Mouse (Mus musculus): ENCODE results near the gene Tcf15. TPM values are rescaled to one million over a fixed set of nuclear protein-coding genes. Genes with fewer than 3 reads are reported as not detected.
A peak's percentile ranks its signal among the peaks of the same experiment; 100 is the strongest.

Gene Tcf15
- polyA plus RNA-seq, 1 experiment from 2014 or later: 13.5 TPM

DNA sequence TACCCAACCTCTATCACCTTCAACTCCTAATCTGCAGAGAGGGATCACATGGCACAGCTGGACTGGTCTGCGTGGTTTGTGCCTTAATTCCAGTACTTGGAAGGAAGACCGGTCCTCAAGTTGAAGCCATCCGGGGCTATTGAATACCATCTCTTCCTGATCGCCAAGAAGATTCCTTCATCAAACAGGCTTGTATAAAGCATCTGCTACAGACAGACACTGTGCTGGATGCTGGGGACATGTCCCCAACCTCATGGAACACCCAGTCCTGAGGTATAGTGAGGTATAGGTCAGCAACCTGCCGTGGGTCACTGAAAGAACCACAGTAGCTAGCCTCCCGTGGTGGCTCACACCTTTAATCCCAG lies 34.4 kb downstream of the Tcf15 start:
- no peak for ATAC-seq (replicated peaks; ENCODE audit: low FRiP score)
- Histone ChIP-seq H3K4me2 (peak overlapping the region; percentile 52; the same call in 1 of the 2 replicates), H3K36me3 (no peaks in the 10 kb centered on the region), H3K9ac (no peak overlapping the region), H3K4me3 (replicated peaks) (no peak overlapping the region), H3K9me3 (replicated peaks) (no peaks in the 10 kb centered on the region), H3K4me1 (peaks cover 19% of the 10 kb centered on the region), H3K27ac (no peak overlapping the region), H3K27me3 (no peaks in the 10 kb centered on the region)
- 72% methylated on average over 6 of the region's 6 CpGs for WGBS

DNA sequence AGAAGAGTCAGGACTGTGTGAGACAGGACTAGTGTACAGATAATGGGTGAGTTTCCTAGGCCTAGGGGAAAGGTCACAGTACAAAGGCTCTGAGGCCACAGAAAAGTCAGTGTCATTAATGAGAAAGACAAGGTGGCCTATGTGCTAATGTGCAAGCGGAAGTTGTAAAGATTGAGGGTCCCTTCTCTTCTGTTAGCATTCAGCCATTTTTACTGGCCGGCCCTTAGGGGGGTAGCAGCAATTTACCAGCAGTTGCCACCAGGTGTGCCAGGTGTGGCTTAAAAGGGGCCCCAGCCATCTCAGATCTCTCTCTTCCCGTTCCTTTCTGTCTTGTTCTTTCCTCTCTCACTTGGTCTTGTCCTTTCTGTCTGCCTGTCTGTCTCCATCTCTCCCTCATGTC lies 35.0 kb downstream of the Tcf15 start:
- Histone ChIP-seq H3K4me3 (replicated peaks) (no peak overlapping the region), H3K9ac (no peak overlapping the region), H3K27ac (no peak overlapping the region), H3K4me2 (no peak overlapping the region), H3K36me3 (no peaks in the 10 kb centered on the region), H3K27me3 (no peaks in the 10 kb centered on the region), H3K4me1 (peaks cover 19% of the 10 kb centered on the region), H3K9me3 (replicated peaks) (no peaks in the 10 kb centered on the region)
- no peak for ATAC-seq (replicated peaks; ENCODE audit: low FRiP score)
- WGBS: 80% methylated on average over 3 of the region's 3 CpGs

DNA sequence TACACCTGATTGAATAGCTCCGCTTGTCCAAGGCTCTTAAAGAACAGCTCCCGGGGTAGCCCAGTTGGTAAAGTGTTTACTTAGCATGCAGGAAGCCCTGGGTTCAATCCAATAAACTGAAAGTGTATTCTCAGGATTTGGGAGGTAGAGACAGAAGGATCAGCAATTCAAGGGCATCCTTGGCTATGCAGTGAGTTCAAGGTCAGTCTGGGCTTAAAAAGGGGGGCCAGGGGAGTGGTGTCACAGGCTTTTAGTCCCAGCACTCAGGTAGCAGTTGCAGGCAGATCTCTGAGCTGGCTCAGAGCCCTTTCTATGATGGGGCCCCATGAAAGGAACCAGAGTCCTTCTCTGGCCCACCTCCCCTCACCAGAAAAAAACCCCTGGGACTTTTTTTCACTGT lies 35.9 kb downstream of the Tcf15 start:
- 80% methylated on average over 2 of the region's 2 CpGs for WGBS
- no peaks in the 10 kb centered on the region for H3K27me3 ChIP-seq
- ATAC-seq (replicated peaks; ENCODE audit: low FRiP score): no peak
- H3K36me3 ChIP-seq: no peaks in the 10 kb centered on the region
- no peak overlapping the region for H3K27ac ChIP-seq
- no peak overlapping the region for H3K9ac ChIP-seq
- H3K4me2 ChIP-seq: no peak overlapping the region
- H3K4me3 ChIP-seq (replicated peaks): no peak overlapping the region
- H3K4me1 ChIP-seq: peaks cover 19% of the 10 kb centered on the region
- no peaks in the 10 kb centered on the region for H3K9me3 ChIP-seq (replicated peaks)

DNA sequence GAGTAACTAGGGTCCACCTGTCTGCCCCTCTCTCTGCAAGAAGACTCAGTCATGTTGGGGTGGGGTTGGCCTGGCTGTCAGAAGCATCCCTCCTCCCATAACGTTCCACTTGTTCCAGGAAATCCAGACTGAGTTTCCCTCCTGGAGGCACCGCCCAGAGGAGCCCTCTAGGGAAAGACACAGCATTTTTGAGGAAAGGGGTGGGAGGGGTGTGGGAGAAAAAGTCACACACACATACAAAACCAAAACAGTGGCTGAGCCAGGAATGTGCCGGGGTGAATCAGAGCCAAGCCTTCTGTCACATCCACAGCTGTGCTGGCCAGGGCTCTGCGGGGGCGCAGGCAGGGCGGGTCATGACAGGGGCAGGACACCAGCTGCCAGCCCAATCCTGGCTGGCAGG lies 37.0 kb downstream of the Tcf15 start:
- Histone ChIP-seq H3K27me3 (no peaks in the 10 kb centered on the region), H3K27ac (peak overlapping the region; percentile 3; the same call in 1 of the 2 replicates), H3K9ac (no peak overlapping the region), H3K4me1 (peaks cover 19% of the 10 kb centered on the region), H3K4me3 (replicated peaks) (no peak overlapping the region), H3K9me3 (replicated peaks) (no peaks in the 10 kb centered on the region), H3K36me3 (no peaks in the 10 kb centered on the region), H3K4me2 (no peak overlapping the region)
- ATAC-seq (replicated peaks; ENCODE audit: low FRiP score): peak; percentile 78
- WGBS: 41% methylated on average over 6 of the region's 6 CpGs

DNA sequence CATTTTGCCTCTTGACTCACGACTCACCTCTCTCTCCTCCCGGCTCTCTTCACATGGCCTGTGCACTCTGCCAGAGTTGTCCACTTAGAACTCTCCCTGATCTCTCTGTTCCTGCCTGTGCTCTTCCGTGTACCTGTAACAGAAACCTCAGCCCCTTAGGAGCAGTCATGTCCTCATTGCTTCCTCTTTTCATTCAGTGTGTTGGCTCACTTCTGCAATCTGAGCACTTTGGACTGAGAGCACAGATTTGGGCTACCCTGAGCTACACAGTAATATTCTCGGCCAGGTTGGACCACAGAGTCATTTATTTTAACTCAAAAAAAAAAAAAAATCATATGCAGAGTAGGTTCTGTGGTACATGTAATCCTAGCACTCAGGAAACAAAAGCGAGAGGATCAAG lies 43.8 kb downstream of the Tcf15 start:
- no peak for ATAC-seq (replicated peaks; ENCODE audit: low FRiP score)
- Histone ChIP-seq H3K4me2 (no peak overlapping the region), H3K9ac (no peak overlapping the region), H3K9me3 (replicated peaks) (no peaks in the 10 kb centered on the region), H3K4me3 (replicated peaks) (no peak overlapping the region), H3K27me3 (no peaks in the 10 kb centered on the region), H3K27ac (no peak overlapping the region), H3K4me1 (peaks cover 10% of the 10 kb centered on the region; the same call in 1 of the 2 replicates), H3K36me3 (no peaks in the 10 kb centered on the region)
- WGBS: 88% methylated on average over 5 of the region's 5 CpGs

DNA sequence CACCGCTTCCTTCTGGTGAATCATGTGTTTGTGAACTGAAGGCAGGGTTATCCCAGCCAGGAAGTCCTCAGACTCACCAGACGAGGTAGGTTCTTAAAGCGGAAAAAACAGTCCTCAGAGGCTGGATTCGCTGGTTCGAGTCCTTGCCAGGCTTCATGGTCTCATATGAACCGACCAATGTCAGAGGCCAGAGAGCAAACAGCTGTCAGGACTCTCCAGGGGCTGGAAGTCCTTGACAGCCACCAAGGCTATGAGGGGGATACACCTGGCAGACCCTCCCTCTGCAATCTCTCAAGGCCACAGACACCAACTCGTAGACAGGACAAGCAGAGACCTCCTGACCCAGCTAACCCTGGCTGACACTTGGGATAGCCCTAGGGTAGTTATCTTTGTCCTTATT lies 45.9 kb downstream of the Tcf15 start:
- Histone ChIP-seq H3K27ac (peak overlapping the region; percentile 34; the same call in 1 of the 2 replicates), H3K4me1 (peaks cover 10% of the 10 kb centered on the region; the same call in 1 of the 2 replicates), H3K4me2 (no peak overlapping the region), H3K27me3 (no peaks in the 10 kb centered on the region), H3K9me3 (replicated peaks) (no peaks in the 10 kb centered on the region), H3K36me3 (no peaks in the 10 kb centered on the region), H3K9ac (no peak overlapping the region), H3K4me3 (replicated peaks) (no peak overlapping the region)
- WGBS: 51% methylated on average over 7 of the region's 7 CpGs
- ATAC-seq (replicated peaks; ENCODE audit: low FRiP score): no peak

DNA sequence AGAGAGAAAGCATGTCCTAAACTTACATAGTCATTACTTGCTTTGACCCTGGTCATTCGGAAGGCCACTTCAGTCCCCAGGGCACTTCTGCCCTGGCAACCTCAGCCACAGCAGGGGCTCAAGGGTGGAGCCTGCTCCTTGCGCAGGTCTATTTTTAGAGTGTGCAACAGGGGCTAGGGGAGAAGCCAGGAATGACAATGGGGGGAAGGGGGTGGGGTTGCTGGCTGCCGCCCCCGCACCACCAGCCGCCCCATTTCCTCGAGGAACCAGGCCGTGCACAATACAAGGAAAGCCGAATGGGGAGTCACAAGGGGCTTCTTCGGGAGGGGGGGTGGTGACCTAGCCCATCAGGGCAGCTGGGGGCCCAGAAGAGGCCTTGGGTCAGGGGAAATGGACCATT lies 46.3 kb downstream of the Tcf15 start:
- H3K4me3 ChIP-seq (replicated peaks): no peak overlapping the region
- ATAC-seq (replicated peaks; ENCODE audit: low FRiP score): no peak
- H3K4me2 ChIP-seq: no peak overlapping the region
- WGBS: 57% methylated on average over 9 of the region's 9 CpGs
- H3K9ac ChIP-seq: no peak overlapping the region
- no peaks in the 10 kb centered on the region for H3K9me3 ChIP-seq (replicated peaks)
- no peaks in the 10 kb centered on the region for H3K27me3 ChIP-seq
- 0 out of 2 replicates have a peak overlapping the region, but pooled peaks have one; percentile 37 for H3K27ac ChIP-seq
- no peaks in the 10 kb centered on the region for H3K36me3 ChIP-seq
- H3K4me1 ChIP-seq: peaks cover 10% of the 10 kb centered on the region; the same call in 1 of the 2 replicates

DNA sequence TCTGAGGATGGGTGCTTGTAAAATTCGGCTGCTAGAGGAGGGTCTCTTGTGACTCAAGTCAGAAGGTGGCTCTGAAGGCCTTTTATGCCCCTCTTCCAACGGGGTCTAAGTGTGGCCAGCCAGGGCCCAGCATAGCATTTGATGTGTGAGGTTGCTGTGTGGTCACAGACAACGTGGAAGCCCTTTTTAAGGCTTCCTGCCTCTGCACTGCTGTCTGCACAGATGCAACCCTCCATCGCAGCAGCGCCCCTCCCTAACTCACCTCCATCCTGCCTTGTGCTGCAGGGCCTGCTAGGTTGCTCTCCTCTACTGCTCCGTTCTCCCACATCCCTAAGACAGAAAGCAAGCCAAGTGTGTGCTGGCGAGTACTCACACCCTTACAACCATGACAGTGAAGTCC lies 46.8 kb downstream of the Tcf15 start:
- no peak for ATAC-seq (replicated peaks; ENCODE audit: low FRiP score)
- peaks cover 10% of the 10 kb centered on the region; the same call in 1 of the 2 replicates for H3K4me1 ChIP-seq
- 62% methylated on average over 7 of the region's 7 CpGs for WGBS
- H3K9me3 ChIP-seq (replicated peaks): no peaks in the 10 kb centered on the region
- no peaks in the 10 kb centered on the region for H3K27me3 ChIP-seq
- H3K36me3 ChIP-seq: no peaks in the 10 kb centered on the region
- H3K4me3 ChIP-seq (replicated peaks): no peak overlapping the region
- H3K4me2 ChIP-seq: no peak overlapping the region
- H3K27ac ChIP-seq: peak overlapping the region; percentile 37; the same call in 1 of the 2 replicates
- H3K9ac ChIP-seq: no peak overlapping the region

DNA sequence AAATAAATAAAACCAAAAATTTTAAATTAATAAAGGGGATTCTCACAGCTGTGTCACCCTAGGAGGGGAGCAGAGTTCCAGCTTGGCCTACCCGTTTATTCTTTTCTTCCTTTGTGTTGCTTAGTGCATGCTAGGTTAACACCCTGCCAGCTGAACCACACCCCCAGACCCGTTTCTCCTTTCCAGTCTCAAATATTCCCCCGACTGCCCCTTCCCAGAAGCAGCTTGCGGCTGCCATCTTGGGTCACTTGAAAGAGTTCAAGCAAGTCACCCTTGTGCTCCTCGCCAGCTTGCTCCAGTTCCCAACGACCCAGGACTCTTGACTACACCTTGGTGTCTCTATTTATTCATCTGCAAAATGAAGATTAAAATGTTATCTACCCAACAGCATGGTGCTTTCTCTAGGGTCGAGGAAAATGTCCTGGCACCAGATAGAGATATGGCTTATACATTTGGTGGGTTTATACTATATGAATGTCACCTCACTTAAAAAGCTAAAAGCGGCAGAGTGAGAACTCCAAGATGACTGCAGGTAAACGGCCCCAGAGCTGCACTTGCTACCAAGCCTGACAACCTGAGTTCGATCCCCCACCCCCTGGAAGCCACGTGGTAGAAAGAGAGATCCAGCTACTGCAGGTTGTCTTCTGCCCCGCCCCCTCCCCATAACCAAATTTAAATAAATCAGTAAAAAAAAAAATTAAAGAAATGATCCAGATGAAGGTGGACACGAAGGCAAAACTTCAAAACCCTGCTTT lies 49.4 kb downstream of the Tcf15 start:
- H3K27ac ChIP-seq: no peak overlapping the region
- no peak for ATAC-seq (replicated peaks; ENCODE audit: low FRiP score)
- 74% methylated on average over 13 of the region's 13 CpGs for WGBS
- no peak overlapping the region for H3K4me2 ChIP-seq
- no peaks in the 10 kb centered on the region for H3K9me3 ChIP-seq (replicated peaks)
- no peaks in the 10 kb centered on the region for H3K36me3 ChIP-seq
- H3K4me3 ChIP-seq (replicated peaks): no peak overlapping the region
- H3K4me1 ChIP-seq: peaks cover 14% of the 10 kb centered on the region; the same call in 1 of the 2 replicates
- no peaks in the 10 kb centered on the region for H3K27me3 ChIP-seq
- no peak overlapping the region for H3K9ac ChIP-seq

DNA sequence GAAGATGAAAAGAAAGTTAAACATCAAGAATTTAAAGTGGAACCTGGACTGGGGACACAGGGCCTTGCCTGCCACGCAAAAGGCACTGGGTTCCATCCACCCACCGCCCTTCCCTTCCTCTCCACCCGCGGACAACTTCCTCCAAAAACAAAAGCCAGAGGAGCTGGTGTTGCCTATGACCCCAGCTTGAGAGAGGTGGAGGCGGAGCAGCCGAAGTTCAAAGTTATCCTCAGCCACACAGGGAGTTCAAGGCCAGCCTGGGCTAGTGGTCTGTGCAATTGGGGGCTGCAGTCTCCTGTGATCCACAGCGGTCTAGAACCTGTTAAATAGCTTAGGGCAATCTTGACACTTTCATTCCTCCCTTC lies 50.0 kb downstream of the Tcf15 start:
- Histone ChIP-seq H3K4me2 (no peak overlapping the region), H3K4me3 (replicated peaks) (no peak overlapping the region), H3K36me3 (no peaks in the 10 kb centered on the region), H3K9ac (no peak overlapping the region), H3K9me3 (replicated peaks) (no peaks in the 10 kb centered on the region), H3K27me3 (no peaks in the 10 kb centered on the region), H3K4me1 (peaks cover 14% of the 10 kb centered on the region; the same call in 1 of the 2 replicates), H3K27ac (no peak overlapping the region)
- 64% methylated on average over 7 of the region's 7 CpGs for WGBS
- ATAC-seq (replicated peaks; ENCODE audit: low FRiP score): no peak

DNA sequence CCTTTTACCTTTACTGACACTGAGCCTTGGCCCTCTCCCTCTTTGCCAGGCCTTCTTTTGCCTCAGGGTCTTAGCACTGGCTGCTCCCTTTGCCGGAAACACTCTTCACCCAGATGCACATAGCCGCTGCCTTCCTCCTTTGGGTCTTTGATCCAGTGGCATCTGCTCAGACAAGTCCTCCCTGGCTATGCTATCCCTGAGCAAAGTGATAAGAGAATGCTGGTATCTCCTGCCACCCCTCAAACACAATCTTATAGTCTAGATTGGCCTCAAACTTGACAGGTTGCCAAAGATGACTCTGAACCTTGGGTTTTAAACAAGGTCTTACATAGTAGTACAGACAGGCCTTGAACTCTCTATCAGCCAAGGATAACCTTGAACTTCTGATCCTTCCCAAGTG lies 51.2 kb downstream of the Tcf15 start:
- Histone ChIP-seq H3K4me2 (no peak overlapping the region), H3K36me3 (no peaks in the 10 kb centered on the region), H3K4me3 (replicated peaks) (no peak overlapping the region), H3K4me1 (peaks cover 11% of the 10 kb centered on the region; the same call in 1 of the 2 replicates), H3K9me3 (replicated peaks) (no peaks in the 10 kb centered on the region), H3K27ac (no peak overlapping the region), H3K27me3 (no peaks in the 10 kb centered on the region), H3K9ac (no peak overlapping the region)
- no peak for ATAC-seq (replicated peaks; ENCODE audit: low FRiP score)
- WGBS: 95% methylated on average over 2 of the region's 2 CpGs

DNA sequence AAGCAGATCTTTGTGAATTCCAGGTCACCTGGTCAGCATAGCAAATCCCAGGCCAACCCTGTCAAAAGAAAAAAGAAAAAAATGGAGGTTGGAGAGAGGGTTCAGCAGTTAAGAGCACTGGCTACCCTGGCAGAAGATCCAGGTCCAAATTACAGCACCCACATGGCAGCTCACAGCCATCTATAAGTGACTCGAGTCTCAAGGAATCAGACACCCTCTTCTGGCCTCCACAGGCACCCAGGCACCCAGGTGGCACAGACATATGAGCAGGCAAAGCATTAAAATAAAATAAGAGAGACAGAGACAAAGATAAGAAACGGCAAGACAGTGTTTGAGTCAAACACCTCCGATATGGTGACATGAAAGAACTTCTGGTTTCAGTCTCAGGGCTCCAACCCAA lies 53.5 kb downstream of the Tcf15 start:
- H3K36me3 ChIP-seq: no peaks in the 10 kb centered on the region
- no peaks in the 10 kb centered on the region for H3K9me3 ChIP-seq (replicated peaks)
- 39% methylated on average over 3 of the region's 3 CpGs for WGBS
- 0 out of 2 replicates have a peak, but pooled peaks cover 4% of the 10 kb centered on the region for H3K4me1 ChIP-seq
- H3K4me3 ChIP-seq (replicated peaks): no peak overlapping the region
- H3K27me3 ChIP-seq: no peaks in the 10 kb centered on the region
- H3K27ac ChIP-seq: no peak overlapping the region
- no peak for ATAC-seq (replicated peaks; ENCODE audit: low FRiP score)
- H3K9ac ChIP-seq: no peak overlapping the region
- H3K4me2 ChIP-seq: no peak overlapping the region

DNA sequence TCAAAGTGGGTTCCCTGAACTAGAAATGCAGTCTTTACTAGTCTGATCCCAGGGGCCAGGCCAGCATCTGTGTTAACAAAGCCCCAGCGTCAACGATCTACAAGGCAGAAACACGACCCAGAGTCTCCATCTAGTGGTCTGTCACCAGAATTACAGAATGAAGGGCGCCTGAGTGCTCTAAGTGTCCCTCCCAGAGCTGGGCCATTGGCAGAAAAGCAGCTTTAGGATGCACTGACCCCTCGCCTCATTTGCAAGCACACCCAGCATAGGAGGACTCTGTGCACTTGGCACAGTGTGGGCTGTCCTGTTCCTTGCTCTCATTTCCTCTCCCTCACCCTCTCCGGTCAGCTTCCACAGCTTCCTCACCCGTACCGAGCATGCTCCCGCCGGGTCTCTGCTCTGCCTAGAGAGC lies 53.9 kb downstream of the Tcf15 start:
- peak; percentile 78 for ATAC-seq (replicated peaks; ENCODE audit: low FRiP score)
- WGBS: 44% methylated on average over 10 of the region's 10 CpGs
- no peak overlapping the region for H3K4me3 ChIP-seq (replicated peaks)

More for the DNA sequence above, 53.9 kb downstream of the Tcf15 start:
- H3K9ac ChIP-seq: no peak overlapping the region
- no peaks in the 10 kb centered on the region for H3K9me3 ChIP-seq (replicated peaks)
- no peak overlapping the region for H3K4me2 ChIP-seq
- 0 out of 2 replicates have a peak, but pooled peaks cover 4% of the 10 kb centered on the region for H3K4me1 ChIP-seq
- H3K27ac ChIP-seq: no peak overlapping the region
- H3K36me3 ChIP-seq: no peaks in the 10 kb centered on the region
- no peaks in the 10 kb centered on the region for H3K27me3 ChIP-seq
